Mouse (Mus musculus) kidney, adult 2 months (tissue): ENCODE measurements around the gene Ttc9b.

ENCODE experiments used
- CTCF ChIP-seq: fragments of 200-500 bp; conservative IDR thresholded peaks from 2 replicates; pipeline ENCODE4 v1.5.1; 2011; ENCODE audit warnings: low read depth, mild to moderate bottlenecking, control low read depth, low read length, moderate library complexity, mixed read lengths; ENCODE audit not compliant: insufficient read depth, insufficient read length
- POLR2A ChIP-seq: fragments of 200-500 bp; IDR thresholded peaks from one replicate; pipeline ENCODE4 v1.6.1; 2011; ENCODE audit warnings: low read depth, low read length, control low read depth

- no peak for TF ChIP-seq CTCF
- TF ChIP-seq POLR2A = no peak
These were observed 28.7 kb upstream of the Ttc9b start for GRCm38 (mm10) chr7:27624967-27625366.
